Mouse (Mus musculus) erythroblast, adult 5-6 weeks (primary cell): ENCODE measurements around the gene Gpm6a. TPM values are rescaled to one million over a fixed set of nuclear protein-coding genes. Genes with fewer than 3 reads are reported as not detected.

Experiments
- total RNA-seq, 2 experiments: library from RNA; stranded (forward) in 1 of 2; stranded (reverse) in 1 of 2; fragments of 150-400 nt in 1 of 2; fragments of 200-764, 138-1000 nt in 1 of 2; gene quantifications; 2 replicates each; pipeline versions ENCODE4 v1.2.3 to v1.2.4; 2015 to 2017; ENCODE audit warnings: low replicate concordance in 2 of 2

Gpm6a gene
- total RNA-seq, 2 experiments from 2014 or later, result not detected

Other genes with a start within 250 kb of the Gpm6a start
- not detected in 2 replicates for gene Wdr17, start 67.7 kb upstream of the Gpm6a start, total RNA-seq (2015; ENCODE audit: low replicate concordance)
- gene Wdr17, start 67.7 kb upstream of the Gpm6a start, total RNA-seq (2017; ENCODE audit: low replicate concordance), result not detected in 2 replicates